Mouse (Mus musculus) R1 (cell line): ENCODE measurements around the gene Olfr667.

ENCODE experiments used
- DNase-seq: peaks from one replicate; pipeline ENCODE4 v3.0.0-alpha.2; 2018; ENCODE audit warnings: low read depth, low spot score

The Olfr667 gene

GRCm38 (mm10) chr7:104921382-104921781 lies at the start of gene Olfr667:
Olfr667 (minus strand) TSS chr7:104921482.
- no peak for DNase-seq

GRCm38 (mm10) chr7:104962520-104962919 lies 41.2 kb upstream of the Olfr667 start, which contains the start of gene Olfr670:
Olfr670 (minus strand) TSS chr7:104962620.
- DNase-seq = no peak

- DNase-seq = peak; percentile 31
Measured at GRCm38 (mm10) chr7:104950234-104950633, 29.0 kb upstream of the Olfr667 start.

- no peak for DNase-seq
Measured at GRCm38 (mm10) chr7:104933940-104934339, 12.7 kb upstream of the Olfr667 start, which contains the start of gene Olfr669. Olfr669 (plus strand) TSS chr7:104934240.

- no peak for DNase-seq
Measured at GRCm38 (mm10) chr7:104927957-104928356, 6.7 kb upstream of the Olfr667 start, which contains the start of gene Olfr668. Olfr668 (minus strand) TSS chr7:104928057.

GRCm38 (mm10) chr7:104895852-104896251 lies 25.4 kb downstream of the Olfr667 start, which contains the start of gene Olfr666:
Olfr666 (minus strand) TSS chr7:104895952.
- DNase-seq = no peak

GRCm38 (mm10) chr7:104877731-104878130 lies 43.6 kb downstream of the Olfr667 start, which contains the start of gene Olfr665:
Olfr665 (plus strand) TSS chr7:104878031.
- no peak for DNase-seq
